Mouse (Mus musculus): ENCODE measurements at regions not wholly inside any gene's neighbourhood (a gene's known extent, or its start where the extent isn't known, plus 50 kb on each side); places are given as distances from the start of the nearest gene placed in this dataset.

DNA sequence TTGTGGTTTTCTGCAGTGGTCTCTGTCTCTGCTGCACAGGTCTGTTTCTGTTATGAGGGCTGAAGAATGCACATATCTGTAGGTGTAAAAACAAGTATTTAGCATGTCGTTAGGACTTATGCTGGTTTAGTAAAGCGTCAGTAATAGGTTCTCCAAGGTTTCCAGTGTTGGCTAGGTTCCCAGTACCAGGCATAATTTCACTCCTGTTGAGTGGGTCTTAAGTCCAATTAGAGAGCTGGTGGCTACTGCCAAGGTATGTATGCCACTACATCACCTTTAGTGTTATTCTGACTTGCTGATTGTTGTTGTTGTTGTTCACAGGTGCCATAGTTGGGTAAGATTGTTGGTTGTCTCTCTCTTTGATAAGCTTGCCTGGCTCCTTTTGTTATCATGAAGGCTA lies 302.3 kb upstream of the Pard3b start:
- no peaks in the 10 kb centered on the region for H3K9me3 ChIP-seq (ENCODE audit: control insufficient read depth, low read length)
- H3K27me3 ChIP-seq (ENCODE audit: control insufficient read depth, insufficient read depth, low read length), result no peaks in the 10 kb centered on the region
- no peak for DNase-seq (ENCODE audit: low spot score)
- no peak for ATAC-seq (ENCODE audit: low FRiP score)
- no peak overlapping the region for H3K9ac ChIP-seq
- no peak overlapping the region for H3K27ac ChIP-seq
- no peaks in the 10 kb centered on the region for H3K36me3 ChIP-seq (replicated peaks; ENCODE audit: control insufficient read depth, insufficient read depth)
- H3K4me1 ChIP-seq (replicated peaks; ENCODE audit: control insufficient read depth, insufficient read depth, low read length), result no peaks in the 10 kb centered on the region
- H3K4me2 ChIP-seq (replicated peaks), result no peak overlapping the region
- 66% methylated on average over 2 of the region's 2 CpGs for WGBS
- H3K4me3 ChIP-seq (replicated peaks; ENCODE audit: low read length), result no peak overlapping the region

DNA sequence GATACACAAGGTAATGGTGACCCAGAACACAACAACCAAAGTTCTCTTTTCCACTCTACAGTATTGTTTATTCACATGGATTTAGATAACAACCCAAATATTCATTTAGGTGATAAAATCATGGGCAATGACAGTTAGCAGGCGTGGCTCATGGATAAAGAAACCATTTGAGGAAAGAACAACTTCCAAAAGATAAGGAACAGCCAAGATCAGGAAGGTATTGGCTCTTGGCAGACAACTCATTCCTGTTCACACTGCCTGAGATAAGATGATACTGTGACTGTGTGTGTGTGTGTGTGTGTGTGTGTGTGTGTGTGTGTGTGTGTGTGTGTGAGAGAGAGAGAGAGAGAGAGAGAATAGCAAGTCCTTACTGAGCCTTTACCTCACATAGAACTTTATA lies 285.7 kb upstream of the Pard3b start:
- WGBS, result 83% methylated on average over 1 of the region's 1 CpGs
- ATAC-seq (ENCODE audit: low FRiP score), result no peak

DNA sequence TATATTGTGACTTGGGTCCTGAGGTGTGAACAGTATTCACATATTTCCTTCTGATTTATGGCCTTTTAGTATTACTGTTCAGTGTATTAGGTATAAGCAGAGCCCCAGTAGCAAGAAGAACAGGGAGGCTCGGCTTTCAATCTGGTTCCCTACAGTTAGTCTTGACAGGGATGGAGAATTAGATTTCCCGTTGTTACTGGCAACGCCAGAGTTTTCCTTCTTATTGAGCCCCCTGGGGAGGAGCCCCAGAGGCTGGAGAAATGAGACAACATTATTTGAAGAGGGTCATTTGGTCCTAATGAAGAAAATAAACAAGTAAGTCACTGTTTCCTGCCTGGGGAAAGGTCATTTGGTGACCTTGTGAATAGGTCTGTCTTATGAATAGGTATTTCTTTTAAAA lies 285.1 kb upstream of the Pard3b start:
- no peak overlapping the region for H3K27ac ChIP-seq
- no peaks in the 10 kb centered on the region for H3K9me3 ChIP-seq (ENCODE audit: control insufficient read depth, low read length)
- 16% methylated on average over 3 of the region's 3 CpGs for WGBS
- no peak overlapping the region for H3K9ac ChIP-seq
- H3K27me3 ChIP-seq (ENCODE audit: control insufficient read depth, insufficient read depth, low read length), result no peaks in the 10 kb centered on the region
- ATAC-seq (ENCODE audit: low FRiP score), result no peak
- DNase-seq (ENCODE audit: low spot score), result no peak
- 0 out of 2 replicates have a peak, but pooled peaks cover 2% of the 10 kb centered on the region for H3K4me1 ChIP-seq (replicated peaks; ENCODE audit: control insufficient read depth, insufficient read depth, low read length)
- H3K4me2 ChIP-seq (replicated peaks), result no peak overlapping the region
- H3K4me3 ChIP-seq (replicated peaks; ENCODE audit: low read length), result no peak overlapping the region
- H3K36me3 ChIP-seq (replicated peaks; ENCODE audit: control insufficient read depth, insufficient read depth), result no peaks in the 10 kb centered on the region

More for the DNA sequence above, 285.7 kb upstream of the Pard3b start:
- no peak for DNase-seq (ENCODE audit: low spot score)
- no peaks in the 10 kb centered on the region for H3K4me1 ChIP-seq (replicated peaks; ENCODE audit: control insufficient read depth, insufficient read depth, low read length)
- no peak overlapping the region for H3K27ac ChIP-seq
- no peaks in the 10 kb centered on the region for H3K9me3 ChIP-seq (ENCODE audit: control insufficient read depth, low read length)
- no peaks in the 10 kb centered on the region for H3K36me3 ChIP-seq (replicated peaks; ENCODE audit: control insufficient read depth, insufficient read depth)
- no peak overlapping the region for H3K4me2 ChIP-seq (replicated peaks)
- H3K27me3 ChIP-seq (ENCODE audit: control insufficient read depth, insufficient read depth, low read length), result no peaks in the 10 kb centered on the region
- H3K9ac ChIP-seq, result no peak overlapping the region
- no peak overlapping the region for H3K4me3 ChIP-seq (replicated peaks; ENCODE audit: low read length)

DNA sequence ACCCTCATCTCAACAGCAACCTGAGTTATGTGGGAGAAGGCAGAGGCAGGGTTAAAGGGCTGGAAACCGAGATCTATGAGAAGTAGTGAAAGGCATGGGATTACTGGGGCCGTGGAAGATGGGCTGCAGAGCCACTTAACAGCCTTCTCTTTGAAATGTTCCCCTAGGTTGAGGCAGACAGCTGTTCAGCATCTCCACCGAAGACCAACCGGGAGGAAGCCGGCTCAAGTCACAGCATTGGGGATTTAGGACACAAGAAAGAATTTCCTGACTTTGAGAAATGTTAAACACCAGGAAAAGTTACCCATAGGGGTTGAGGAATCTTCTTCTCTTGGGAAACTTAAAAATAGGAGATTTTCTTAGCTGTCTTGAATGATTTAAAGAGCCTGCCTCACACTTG lies 283.4 kb upstream of the Pard3b start:
- ATAC-seq (ENCODE audit: low FRiP score) (no peak), DNase-seq (ENCODE audit: low spot score) (no peak)
- H3K36me3 ChIP-seq (replicated peaks; ENCODE audit: control insufficient read depth, insufficient read depth), result no peaks in the 10 kb centered on the region
- H3K9ac ChIP-seq, result no peak overlapping the region
- no peak overlapping the region for H3K27ac ChIP-seq
- 0 out of 2 replicates have a peak, but pooled peaks cover 5% of the 10 kb centered on the region for H3K4me1 ChIP-seq (replicated peaks; ENCODE audit: control insufficient read depth, insufficient read depth, low read length)
- no peaks in the 10 kb centered on the region for H3K9me3 ChIP-seq (ENCODE audit: control insufficient read depth, low read length)
- WGBS, result 75% methylated on average over 5 of the region's 5 CpGs
- H3K4me3 ChIP-seq (replicated peaks; ENCODE audit: low read length), result no peak overlapping the region
- H3K27me3 ChIP-seq (ENCODE audit: control insufficient read depth, insufficient read depth, low read length), result no peaks in the 10 kb centered on the region
- H3K4me2 ChIP-seq (replicated peaks), result no peak overlapping the region

DNA sequence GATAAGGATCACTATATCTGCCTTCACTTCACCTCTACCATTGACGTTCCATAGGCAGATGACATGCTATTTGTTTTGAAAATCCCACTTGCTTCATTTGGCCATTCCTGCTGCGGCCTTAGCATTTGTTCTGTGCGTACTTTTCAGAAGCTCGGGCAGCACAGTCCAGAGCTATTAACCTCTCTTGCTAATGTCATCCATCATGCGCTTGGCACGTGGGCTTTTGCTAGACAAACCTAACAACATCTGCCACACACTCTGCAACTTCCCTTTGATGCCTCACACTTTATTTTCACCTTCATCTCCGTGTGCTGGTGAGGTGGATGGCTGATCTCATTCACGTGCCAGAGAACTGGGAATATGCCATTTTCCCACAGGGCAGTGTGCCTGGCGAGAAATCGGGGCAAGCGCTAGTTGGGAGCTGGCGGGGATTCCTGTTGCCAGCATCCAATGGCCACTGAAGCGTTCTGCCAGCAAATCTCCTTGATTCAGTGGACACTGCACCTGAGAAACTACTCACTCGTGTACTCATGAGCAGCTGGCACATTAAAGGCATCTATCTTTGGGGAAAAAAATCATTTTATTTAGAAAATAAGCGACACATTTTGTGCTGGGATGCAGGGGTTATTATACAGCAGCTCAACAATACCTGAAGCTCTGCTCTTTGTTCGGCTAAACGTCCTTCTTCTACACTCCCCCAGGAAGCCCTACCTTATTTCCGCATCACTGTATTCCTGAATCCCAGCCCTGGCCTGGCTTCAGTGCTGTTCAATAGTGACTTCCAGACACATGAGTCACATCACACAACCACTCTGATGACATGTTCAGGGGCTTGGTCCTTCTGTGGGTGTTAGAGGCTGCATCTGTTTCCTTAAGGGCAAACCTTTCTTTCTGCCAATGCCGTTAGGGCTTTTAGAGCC lies 279.4 kb upstream of the Pard3b start:
- ATAC-seq (ENCODE audit: low FRiP score) (no peak), DNase-seq (ENCODE audit: low spot score) (peak; percentile 47)
- Histone ChIP-seq H3K4me1 (replicated peaks; ENCODE audit: control insufficient read depth, insufficient read depth, low read length) (0 out of 2 replicates have a peak, but pooled peaks cover 5% of the 10 kb centered on the region), H3K4me3 (replicated peaks; ENCODE audit: low read length) (no peak overlapping the region), H3K36me3 (replicated peaks; ENCODE audit: control insufficient read depth, insufficient read depth) (no peaks in the 10 kb centered on the region), H3K27me3 (ENCODE audit: control insufficient read depth, insufficient read depth, low read length) (no peaks in the 10 kb centered on the region), H3K27ac (peak overlapping the region; percentile 23), H3K9me3 (ENCODE audit: control insufficient read depth, low read length) (no peaks in the 10 kb centered on the region), H3K9ac (no peak overlapping the region), H3K4me2 (replicated peaks) (no peak overlapping the region)
- WGBS, result 47% methylated on average over 19 of the region's 19 CpGs

DNA sequence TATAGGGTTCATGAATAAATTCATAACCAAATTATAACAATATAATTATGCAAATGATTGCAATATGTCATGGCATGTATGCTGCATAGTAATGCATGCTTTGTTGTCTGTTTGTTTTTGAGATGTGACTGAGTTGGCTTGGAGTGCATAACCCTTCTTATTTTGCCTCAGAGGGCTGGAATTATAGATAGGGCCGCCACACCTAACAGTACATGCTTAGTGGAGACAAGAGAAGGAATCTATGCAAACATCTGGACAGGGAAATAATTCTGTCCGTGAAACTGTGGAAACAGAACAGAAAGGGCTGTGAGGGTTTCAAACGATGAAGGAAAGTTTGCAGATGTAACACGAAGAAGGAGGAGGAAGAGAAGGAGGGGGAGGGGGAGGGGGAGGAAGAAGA lies 266.0 kb upstream of the Pard3b start:
- Histone ChIP-seq H3K4me1 (replicated peaks; ENCODE audit: control insufficient read depth, insufficient read depth, low read length) (0 out of 2 replicates have a peak, but pooled peaks cover under 1% of the 10 kb centered on the region), H3K27ac (no peak overlapping the region), H3K9me3 (ENCODE audit: control insufficient read depth, low read length) (peaks cover 4% of the 10 kb centered on the region; the same call in 1 of the 2 replicates), H3K4me2 (replicated peaks) (no peak overlapping the region), H3K27me3 (ENCODE audit: control insufficient read depth, insufficient read depth, low read length) (no peaks in the 10 kb centered on the region), H3K9ac (no peak overlapping the region), H3K36me3 (replicated peaks; ENCODE audit: control insufficient read depth, insufficient read depth) (no peaks in the 10 kb centered on the region), H3K4me3 (replicated peaks; ENCODE audit: low read length) (no peak overlapping the region)
- ATAC-seq (ENCODE audit: low FRiP score) (no peak), DNase-seq (ENCODE audit: low spot score) (no peak)
- 63% methylated on average over 4 of the region's 4 CpGs for WGBS

DNA sequence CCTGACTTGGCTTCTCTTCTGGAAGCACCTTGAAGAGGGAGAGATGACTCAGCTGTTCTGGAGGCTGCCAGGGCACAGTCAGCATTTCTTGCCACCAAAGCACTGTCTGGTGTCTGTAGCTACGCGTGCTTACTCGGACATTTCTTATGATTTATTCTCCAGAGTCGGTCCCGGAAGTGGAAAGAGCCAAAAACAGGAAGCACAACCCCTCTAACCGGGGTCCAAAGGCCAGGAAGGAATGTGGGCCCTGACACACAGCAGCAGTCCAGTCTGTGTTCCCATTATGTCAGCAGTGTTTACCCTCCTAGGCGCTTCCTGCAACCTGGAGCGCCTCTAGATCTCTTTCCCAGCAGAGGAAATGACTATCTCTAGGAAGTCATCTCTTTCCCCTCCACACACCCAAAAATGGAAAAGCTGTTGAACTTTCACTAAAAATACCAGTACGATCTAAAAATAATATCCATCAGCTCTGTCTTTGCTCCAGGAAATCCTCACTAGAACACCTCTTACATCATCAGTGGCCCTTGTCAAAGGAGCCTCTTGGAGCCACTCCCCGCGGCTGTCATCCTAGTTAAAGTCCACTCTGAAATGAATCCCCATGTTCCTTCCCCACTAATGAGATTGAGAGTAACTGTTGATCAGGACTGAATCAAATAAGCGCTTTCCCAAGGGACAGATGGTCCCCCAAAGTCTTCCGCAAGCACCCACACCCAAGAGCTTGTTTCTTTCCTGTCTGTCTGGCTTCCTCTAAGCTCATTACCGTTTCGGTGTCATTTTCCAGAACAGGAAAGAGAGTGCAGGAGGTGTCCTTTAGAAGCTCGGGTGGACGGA lies 264.7 kb upstream of the Pard3b start:
- Histone ChIP-seq H3K36me3 (replicated peaks; ENCODE audit: control insufficient read depth, insufficient read depth) (no peaks in the 10 kb centered on the region), H3K27me3 (ENCODE audit: control insufficient read depth, insufficient read depth, low read length) (no peaks in the 10 kb centered on the region), H3K9ac (no peak overlapping the region), H3K4me1 (replicated peaks; ENCODE audit: control insufficient read depth, insufficient read depth, low read length) (peaks cover 7% of the 10 kb centered on the region; the same call in 1 of the 2 replicates), H3K9me3 (ENCODE audit: control insufficient read depth, low read length) (peaks cover 4% of the 10 kb centered on the region; the same call in 1 of the 2 replicates), H3K27ac (no peak overlapping the region), H3K4me3 (replicated peaks; ENCODE audit: low read length) (no peak overlapping the region), H3K4me2 (replicated peaks) (no peak overlapping the region)
- 81% methylated on average over 17 of the region's 17 CpGs for whole genome bisulfite sequencing
- ATAC-seq (ENCODE audit: low FRiP score) (no peak), DNase-seq (ENCODE audit: low spot score) (no peak)

DNA sequence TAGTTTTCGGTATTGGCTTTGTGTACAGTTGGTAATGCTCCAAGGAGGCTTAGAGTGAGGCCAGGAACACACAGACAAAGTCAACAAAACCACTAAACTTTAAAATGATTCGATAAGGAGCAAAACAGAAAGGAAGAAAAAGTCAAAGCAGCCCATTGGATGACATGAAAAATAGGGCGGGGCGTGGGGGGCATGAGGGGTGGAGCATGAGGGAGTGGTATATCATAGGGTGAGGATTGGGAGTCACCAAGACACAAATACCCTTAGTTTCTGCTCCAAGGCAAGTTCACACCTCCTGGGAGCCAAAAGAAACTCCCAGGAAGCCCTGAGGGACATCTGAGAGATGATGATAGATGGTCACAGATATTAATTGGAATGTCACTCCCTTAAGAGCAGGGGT lies 262.2 kb upstream of the Pard3b start:
- H3K4me3 ChIP-seq (replicated peaks; ENCODE audit: low read length), result no peak overlapping the region
- DNase-seq (ENCODE audit: low spot score) (no peak), ATAC-seq (ENCODE audit: low FRiP score) (no peak)
- no peak overlapping the region for H3K9ac ChIP-seq
- no peaks in the 10 kb centered on the region for H3K36me3 ChIP-seq (replicated peaks; ENCODE audit: control insufficient read depth, insufficient read depth)
- 56% methylated on average over 4 of the region's 4 CpGs for WGBS
- no peak overlapping the region for H3K4me2 ChIP-seq (replicated peaks)
- H3K9me3 ChIP-seq (ENCODE audit: control insufficient read depth, low read length), result peaks cover under 1% of the 10 kb centered on the region; the same call in 1 of the 2 replicates
- H3K27ac ChIP-seq, result no peak overlapping the region
- peaks cover 7% of the 10 kb centered on the region for H3K4me1 ChIP-seq (replicated peaks; ENCODE audit: control insufficient read depth, insufficient read depth, low read length)
- no peaks in the 10 kb centered on the region for H3K27me3 ChIP-seq (ENCODE audit: control insufficient read depth, insufficient read depth, low read length)

DNA sequence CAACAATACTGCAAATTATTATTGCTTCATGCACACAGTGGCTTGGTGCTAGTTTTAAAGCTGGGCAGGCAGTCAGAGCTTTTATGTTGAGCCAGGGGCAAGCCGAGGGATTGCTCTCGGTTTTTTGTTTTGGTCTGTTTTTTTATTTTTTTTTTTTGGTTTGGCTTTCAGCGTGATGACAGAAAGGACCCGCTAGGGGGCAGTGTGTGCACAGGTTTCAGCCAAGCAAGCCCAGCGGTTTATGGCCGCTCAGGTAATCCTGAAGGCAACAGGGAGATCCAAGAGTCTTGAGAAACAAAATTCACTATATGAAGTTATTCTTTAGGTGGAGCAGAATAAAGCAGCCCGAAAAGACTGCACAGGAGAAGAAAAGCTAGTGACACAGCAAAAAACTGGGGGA lies 261.6 kb upstream of the Pard3b start:
- Histone ChIP-seq H3K36me3 (replicated peaks; ENCODE audit: control insufficient read depth, insufficient read depth) (no peaks in the 10 kb centered on the region), H3K4me1 (replicated peaks; ENCODE audit: control insufficient read depth, insufficient read depth, low read length) (peaks cover 7% of the 10 kb centered on the region), H3K4me2 (replicated peaks) (no peak overlapping the region), H3K9ac (no peak overlapping the region), H3K27me3 (ENCODE audit: control insufficient read depth, insufficient read depth, low read length) (no peaks in the 10 kb centered on the region), H3K4me3 (replicated peaks; ENCODE audit: low read length) (no peak overlapping the region), H3K27ac (no peak overlapping the region), H3K9me3 (ENCODE audit: control insufficient read depth, low read length) (no peaks in the 10 kb centered on the region)
- DNase-seq (ENCODE audit: low spot score) (peak; percentile 90), ATAC-seq (ENCODE audit: low FRiP score) (no peak)
- 1% methylated on average over 7 of the region's 7 CpGs for WGBS

All from hindbrain, embryonic 14.5 days (tissue).